Comparison of ENCODE assay signal across 16 mouse cellular contexts in genomic region chr4:151938089-151938488, GRCm38 (mm10).
"Had no signal": no experiment of that assay in that cellular context is flagged by ENCODE, and none has a peak within 500 bp of the region (broad histone marks: within the 10 kb centered on the region; RNA-seq: fewer than 3 reads in every experiment).

No protein-coding gene starts in this region.

- H3K27ac ChIP-seq: intestine, embryonic 15.5 days; kidney, embryonic 15.5 days; limb, embryonic 12.5 days; limb, embryonic 15.5 days; midbrain, embryonic 12.5 days; midbrain, embryonic 15.5 days; neural tube, embryonic 12.5 days; stomach, embryonic 15.5 days had no signal

- ATAC-seq: intestine, embryonic 15.5 days; lung, postnatal 0 days; midbrain, embryonic 15.5 days had no signal

- H3K9me3 ChIP-seq: intestine, embryonic 15.5 days; kidney, embryonic 15.5 days; limb, embryonic 12.5 days; limb, embryonic 15.5 days; midbrain, embryonic 12.5 days; midbrain, embryonic 15.5 days; neural tube, embryonic 12.5 days; stomach, embryonic 15.5 days had no signal

- H3K9ac ChIP-seq: intestine, embryonic 15.5 days; kidney, embryonic 15.5 days; limb, embryonic 12.5 days; limb, embryonic 15.5 days; lung, embryonic 14.5 days; midbrain, embryonic 12.5 days; midbrain, embryonic 15.5 days; neural tube, embryonic 12.5 days; stomach, embryonic 15.5 days had no signal

- H3K36me3 ChIP-seq: intestine, embryonic 15.5 days; midbrain, embryonic 12.5 days; midbrain, embryonic 15.5 days; neural tube, embryonic 12.5 days; stomach, embryonic 15.5 days had no signal

- H3K4me3 ChIP-seq: intestine, embryonic 15.5 days; kidney, embryonic 15.5 days; limb, embryonic 12.5 days; limb, embryonic 15.5 days; midbrain, embryonic 12.5 days; midbrain, embryonic 15.5 days; neural tube, embryonic 12.5 days; stomach, embryonic 15.5 days had no signal

- DNase-seq: left cerebral cortex, postnatal 4 days; lung, embryonic 14.5 days; retina, postnatal 1 day; right cerebral cortex, postnatal 25 days; spleen, adult 18-20 months; thymus, adult 18-20 months; thymus, postnatal 36 days had no signal

- H3K27me3 ChIP-seq: intestine, embryonic 15.5 days; kidney, embryonic 15.5 days; limb, embryonic 12.5 days; limb, embryonic 15.5 days; midbrain, embryonic 12.5 days; midbrain, embryonic 15.5 days; neural tube, embryonic 12.5 days; stomach, embryonic 15.5 days had no signal

- H3K4me2 ChIP-seq: intestine, embryonic 15.5 days; kidney, embryonic 15.5 days; limb, embryonic 12.5 days; limb, embryonic 15.5 days; lung, embryonic 14.5 days; midbrain, embryonic 12.5 days; midbrain, embryonic 15.5 days; neural tube, embryonic 12.5 days; stomach, embryonic 15.5 days had no signal
